Mouse (Mus musculus): ENCODE results near the gene Bhlhe40. TPM values are rescaled to one million over a fixed set of nuclear protein-coding genes. Genes with fewer than 3 reads are reported as not detected.

Bhlhe40 gene
- polyA plus RNA-seq, 1 experiment from 2014 or later, result 8.9 TPM

DNA sequence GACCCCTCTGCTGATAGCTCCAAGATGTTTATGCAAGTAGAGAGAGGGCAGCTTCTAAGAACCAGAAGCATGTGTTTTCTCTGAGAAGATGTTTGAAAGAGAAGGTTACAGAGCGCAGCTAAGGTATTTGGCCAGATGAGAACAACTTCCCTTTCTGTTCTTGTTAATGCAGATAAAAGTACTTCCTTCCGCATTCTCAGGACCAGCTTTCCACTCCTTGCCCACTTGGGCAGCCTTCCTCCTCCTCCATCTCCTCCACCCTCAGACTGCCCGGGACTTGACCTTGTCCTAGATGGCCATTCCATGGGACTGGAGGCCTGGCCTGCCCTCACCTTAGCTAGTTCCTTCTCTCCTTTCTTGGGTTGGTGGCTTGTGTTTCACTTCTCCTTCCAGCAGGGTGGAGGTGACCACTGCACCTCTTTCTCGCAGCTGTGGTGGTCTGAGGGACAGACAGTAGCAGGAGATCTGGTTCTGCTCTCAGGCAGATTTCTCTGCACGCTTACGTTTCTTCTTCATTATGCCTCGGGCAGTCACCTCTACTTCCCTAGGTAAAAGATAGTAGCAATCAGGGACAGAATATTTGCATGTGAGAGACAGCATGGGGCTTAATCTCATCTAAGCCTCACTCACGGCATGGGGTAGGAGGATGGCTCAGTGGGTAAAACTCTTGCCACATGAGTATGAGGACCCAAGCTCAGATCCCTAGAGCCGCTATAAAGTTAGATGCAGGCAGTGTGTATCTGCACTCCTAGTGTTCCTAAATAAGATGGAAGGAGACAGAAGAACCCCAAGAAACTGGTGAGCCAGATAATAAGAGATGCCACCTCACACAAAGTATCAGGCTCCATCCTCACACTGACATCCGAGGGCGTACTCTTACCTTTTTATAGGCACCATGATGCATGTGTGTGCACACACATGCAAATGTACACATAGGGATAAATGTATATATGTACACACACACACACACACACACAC lies 35.7 kb downstream of the Bhlhe40 start:
- Histone ChIP-seq H3K4me1 (ENCODE audit: control insufficient read depth, insufficient read depth, low read depth, low read length) (peaks cover 5% of the 10 kb centered on the region), H3K4me2 (ENCODE audit: low read length) (no peak overlapping the region), H3K36me3 (ENCODE audit: control insufficient read depth, insufficient read depth, low read length) (no peaks in the 10 kb centered on the region), H3K9ac (ENCODE audit: low read depth, low read length) (no peak overlapping the region), H3K27ac (ENCODE audit: low read depth, low read length) (no peak overlapping the region), H3K27me3 (replicated peaks; ENCODE audit: control insufficient read depth, insufficient read depth, low read length) (no peaks in the 10 kb centered on the region), H3K9me3 (ENCODE audit: control insufficient read depth, low read length) (no peaks in the 10 kb centered on the region), H3K4me3 (ENCODE audit: low read length) (no peak overlapping the region)
- no peak for ATAC-seq
- 85% methylated on average over 11 of the region's 11 CpGs for WGBS

DNA sequence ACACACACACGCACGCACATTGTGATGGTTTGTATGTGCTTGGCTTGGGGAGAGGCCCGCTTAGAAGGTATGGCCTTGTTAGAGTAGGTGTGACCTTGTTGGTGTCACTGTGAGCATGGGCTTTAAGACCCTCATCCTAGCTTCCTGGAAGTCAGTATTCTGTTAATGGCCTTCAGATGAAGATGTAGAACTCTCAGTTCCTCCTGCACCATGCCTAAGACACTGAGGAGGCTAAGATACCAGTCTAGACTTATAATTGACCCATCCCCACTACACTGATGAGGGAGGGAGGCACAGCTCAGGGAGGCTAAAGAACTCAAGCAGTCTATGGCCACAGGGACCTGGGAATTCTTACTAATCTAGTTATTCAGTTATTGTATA lies 36.4 kb downstream of the Bhlhe40 start:
- WGBS, result 93% methylated on average over 3 of the region's 3 CpGs
- no peaks in the 10 kb centered on the region for H3K27me3 ChIP-seq (replicated peaks; ENCODE audit: control insufficient read depth, insufficient read depth, low read length)
- no peaks in the 10 kb centered on the region for H3K36me3 ChIP-seq (ENCODE audit: control insufficient read depth, insufficient read depth, low read length)
- no peak overlapping the region for H3K9ac ChIP-seq (ENCODE audit: low read depth, low read length)
- no peaks in the 10 kb centered on the region for H3K9me3 ChIP-seq (ENCODE audit: control insufficient read depth, low read length)
- H3K4me3 ChIP-seq (ENCODE audit: low read length), result no peak overlapping the region
- no peak overlapping the region for H3K27ac ChIP-seq (ENCODE audit: low read depth, low read length)
- ATAC-seq, result no peak
- peaks cover 5% of the 10 kb centered on the region for H3K4me1 ChIP-seq (ENCODE audit: control insufficient read depth, insufficient read depth, low read depth, low read length)
- no peak overlapping the region for H3K4me2 ChIP-seq (ENCODE audit: low read length)

DNA sequence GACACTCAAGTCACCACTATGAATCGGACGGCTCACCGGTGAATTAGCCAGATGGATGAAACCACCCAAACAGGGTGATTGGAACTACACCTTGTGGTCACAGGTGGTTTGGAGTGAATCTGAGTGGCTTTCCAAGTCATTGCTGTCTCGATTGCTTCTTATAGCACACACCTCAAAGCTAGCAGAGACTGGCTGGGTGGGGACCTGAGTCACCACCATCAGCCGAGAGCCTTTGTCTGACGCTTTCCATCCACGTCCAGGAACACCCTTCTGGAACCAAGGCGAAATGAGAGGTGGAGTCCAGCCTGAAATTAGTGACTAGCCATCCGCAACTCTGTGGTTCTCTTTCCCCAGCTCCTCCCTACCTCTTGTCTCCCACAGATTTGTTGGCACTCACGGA lies 36.9 kb downstream of the Bhlhe40 start:
- no peak overlapping the region for H3K27ac ChIP-seq (ENCODE audit: low read depth, low read length)
- no peak for ATAC-seq
- no peak overlapping the region for H3K4me2 ChIP-seq (ENCODE audit: low read length)
- no peak overlapping the region for H3K4me3 ChIP-seq (ENCODE audit: low read length)
- peaks cover 5% of the 10 kb centered on the region for H3K4me1 ChIP-seq (ENCODE audit: control insufficient read depth, insufficient read depth, low read depth, low read length)
- H3K27me3 ChIP-seq (replicated peaks; ENCODE audit: control insufficient read depth, insufficient read depth, low read length), result no peaks in the 10 kb centered on the region
- no peaks in the 10 kb centered on the region for H3K36me3 ChIP-seq (ENCODE audit: control insufficient read depth, insufficient read depth, low read length)
- no peak overlapping the region for H3K9ac ChIP-seq (ENCODE audit: low read depth, low read length)
- no peaks in the 10 kb centered on the region for H3K9me3 ChIP-seq (ENCODE audit: control insufficient read depth, low read length)
- WGBS, result 95% methylated on average over 10 of the region's 10 CpGs

DNA sequence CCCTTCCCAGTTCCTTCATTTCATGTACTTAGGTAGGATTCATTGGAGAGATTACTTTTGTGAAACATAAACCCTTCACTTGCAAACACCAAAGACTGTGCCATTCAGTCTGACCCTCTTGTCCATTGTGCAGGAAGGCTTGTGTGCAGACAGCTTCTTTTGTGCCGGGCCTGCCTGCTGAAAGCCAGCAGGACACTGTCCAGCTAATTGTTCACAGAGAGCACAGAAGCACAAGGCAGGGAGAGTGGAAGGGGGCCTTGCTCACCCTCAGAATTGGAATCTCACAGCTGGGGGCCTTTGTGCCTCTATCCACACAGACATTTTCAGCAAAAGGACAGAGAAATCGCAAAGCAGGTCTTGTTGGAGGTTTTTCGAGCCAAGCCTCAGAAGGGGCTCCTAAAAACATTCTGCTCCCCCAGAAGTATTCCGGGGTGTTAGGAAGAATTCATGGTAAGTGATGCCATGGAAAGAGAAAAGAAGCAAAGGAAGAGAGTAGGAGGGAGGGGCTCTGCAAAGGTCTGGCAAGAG lies 38.0 kb downstream of the Bhlhe40 start:
- Histone ChIP-seq H3K4me3 (ENCODE audit: low read length) (no peak overlapping the region), H3K9ac (ENCODE audit: low read depth, low read length) (no peak overlapping the region), H3K27ac (ENCODE audit: low read depth, low read length) (no peak overlapping the region), H3K36me3 (ENCODE audit: control insufficient read depth, insufficient read depth, low read length) (no peaks in the 10 kb centered on the region), H3K4me1 (ENCODE audit: control insufficient read depth, insufficient read depth, low read depth, low read length) (peaks cover 5% of the 10 kb centered on the region), H3K4me2 (ENCODE audit: low read length) (no peak overlapping the region), H3K27me3 (replicated peaks; ENCODE audit: control insufficient read depth, insufficient read depth, low read length) (no peaks in the 10 kb centered on the region), H3K9me3 (ENCODE audit: control insufficient read depth, low read length) (no peaks in the 10 kb centered on the region)
- 19% methylated on average over 4 of the region's 4 CpGs for WGBS
- ATAC-seq, result no peak

DNA sequence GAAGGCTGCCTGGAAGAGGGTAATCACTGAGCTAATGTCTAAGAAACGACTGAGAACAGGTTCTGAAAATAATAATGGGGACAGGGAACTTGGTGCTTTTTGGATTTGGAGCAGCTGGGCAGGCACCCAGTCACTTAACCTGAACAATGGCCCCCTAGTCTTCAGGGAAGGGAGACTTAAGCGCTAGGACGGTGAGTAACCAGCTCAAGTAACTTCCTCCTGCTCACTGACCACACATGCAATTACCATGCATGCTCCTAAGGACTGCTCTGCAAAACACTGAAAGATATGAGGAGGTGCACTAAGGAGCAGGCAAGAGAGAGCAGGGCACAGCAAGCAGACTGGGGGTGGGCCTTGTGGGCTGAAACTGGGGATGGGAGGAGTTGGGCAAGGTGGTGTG lies 39.2 kb downstream of the Bhlhe40 start:
- no peak overlapping the region for H3K9ac ChIP-seq (ENCODE audit: low read depth, low read length)
- H3K36me3 ChIP-seq (ENCODE audit: control insufficient read depth, insufficient read depth, low read length), result no peaks in the 10 kb centered on the region
- no peak for ATAC-seq
- H3K4me1 ChIP-seq (ENCODE audit: control insufficient read depth, insufficient read depth, low read depth, low read length), result peaks cover 5% of the 10 kb centered on the region
- H3K27ac ChIP-seq (ENCODE audit: low read depth, low read length), result no peak overlapping the region
- no peak overlapping the region for H3K4me2 ChIP-seq (ENCODE audit: low read length)
- 79% methylated on average over 3 of the region's 3 CpGs for WGBS
- no peaks in the 10 kb centered on the region for H3K27me3 ChIP-seq (replicated peaks; ENCODE audit: control insufficient read depth, insufficient read depth, low read length)
- H3K4me3 ChIP-seq (ENCODE audit: low read length), result no peak overlapping the region
- no peaks in the 10 kb centered on the region for H3K9me3 ChIP-seq (ENCODE audit: control insufficient read depth, low read length)

DNA sequence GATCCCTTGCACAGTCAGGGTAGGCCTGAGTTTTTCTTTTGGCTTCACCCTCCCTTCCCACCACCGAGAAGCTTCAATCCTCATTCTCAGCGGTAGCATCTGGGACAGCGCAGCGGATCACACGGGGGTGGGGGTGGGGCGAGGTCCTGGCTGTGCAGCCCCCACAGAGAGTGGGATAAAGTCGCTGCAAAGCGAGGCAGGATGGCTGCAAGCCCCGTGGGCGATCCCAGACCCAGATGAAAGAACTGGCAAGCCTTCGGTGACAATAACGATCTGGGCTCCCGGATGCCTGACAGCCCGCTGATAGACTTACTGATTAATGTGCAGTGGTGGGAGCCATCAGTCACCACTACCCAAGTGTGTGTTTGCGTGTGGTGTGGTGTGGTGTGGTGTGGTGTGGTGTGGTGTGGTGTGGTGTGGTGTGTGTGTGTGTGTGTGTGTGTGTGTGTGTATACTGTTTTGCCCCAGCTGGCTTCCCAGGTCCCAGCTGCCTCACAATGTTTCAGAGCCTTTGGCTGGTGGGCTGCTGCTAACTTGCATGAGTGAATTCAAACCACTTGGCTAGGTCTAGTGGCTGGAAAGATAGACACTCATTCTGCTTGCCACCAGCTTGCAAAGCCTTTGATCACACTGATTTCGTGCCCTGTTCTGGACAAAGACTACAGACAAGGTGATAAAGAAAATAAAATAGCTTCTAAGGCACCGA lies 40.4 kb downstream of the Bhlhe40 start:
- Histone ChIP-seq H3K36me3 (ENCODE audit: control insufficient read depth, insufficient read depth, low read length) (no peaks in the 10 kb centered on the region), H3K9ac (ENCODE audit: low read depth, low read length) (peak overlapping the region; percentile 45), H3K4me2 (ENCODE audit: low read length) (peak overlapping the region; percentile 46), H3K27me3 (replicated peaks; ENCODE audit: control insufficient read depth, insufficient read depth, low read length) (no peaks in the 10 kb centered on the region), H3K4me3 (ENCODE audit: low read length) (no peak overlapping the region), H3K9me3 (ENCODE audit: control insufficient read depth, low read length) (no peaks in the 10 kb centered on the region), H3K27ac (ENCODE audit: low read depth, low read length) (0 out of 2 replicates have a peak overlapping the region, but pooled peaks have one; percentile 34), H3K4me1 (ENCODE audit: control insufficient read depth, insufficient read depth, low read depth, low read length) (peaks cover 5% of the 10 kb centered on the region)
- peak; percentile 72 for ATAC-seq
- 13% methylated on average over 17 of the region's 17 CpGs for WGBS

GRCm38 (mm10) chr6:108702648-108703047 lies 42.2 kb downstream of the Bhlhe40 start:
- WGBS, result 39% methylated on average over 3 of the region's 3 CpGs
- Histone ChIP-seq H3K4me2 (ENCODE audit: low read length) (no peak overlapping the region), H3K27me3 (replicated peaks; ENCODE audit: control insufficient read depth, insufficient read depth, low read length) (no peaks in the 10 kb centered on the region), H3K4me3 (ENCODE audit: low read length) (no peak overlapping the region), H3K27ac (ENCODE audit: low read depth, low read length) (no peak overlapping the region), H3K36me3 (ENCODE audit: control insufficient read depth, insufficient read depth, low read length) (no peaks in the 10 kb centered on the region), H3K4me1 (ENCODE audit: control insufficient read depth, insufficient read depth, low read depth, low read length) (peaks cover 5% of the 10 kb centered on the region), H3K9ac (ENCODE audit: low read depth, low read length) (no peak overlapping the region), H3K9me3 (ENCODE audit: control insufficient read depth, low read length) (no peaks in the 10 kb centered on the region)
- ATAC-seq, result no peak

- no peaks in the 10 kb centered on the region for H3K36me3 ChIP-seq (ENCODE audit: control insufficient read depth, insufficient read depth, low read length)
- H3K4me3 ChIP-seq (ENCODE audit: low read length), result no peak overlapping the region
- no peak overlapping the region for H3K27ac ChIP-seq (ENCODE audit: low read depth, low read length)
- H3K4me2 ChIP-seq (ENCODE audit: low read length), result no peak overlapping the region
- no peaks in the 10 kb centered on the region for H3K9me3 ChIP-seq (ENCODE audit: control insufficient read depth, low read length)
- H3K4me1 ChIP-seq (ENCODE audit: control insufficient read depth, insufficient read depth, low read depth, low read length), result peaks cover 5% of the 10 kb centered on the region
- no peak for ATAC-seq
- WGBS, result 89% methylated on average over 1 of the region's 1 CpGs
- no peaks in the 10 kb centered on the region for H3K27me3 ChIP-seq (replicated peaks; ENCODE audit: control insufficient read depth, insufficient read depth, low read length)
- H3K9ac ChIP-seq (ENCODE audit: low read depth, low read length), result no peak overlapping the region
Observed at GRCm38 (mm10) chr6:108703085-108703484, 42.7 kb downstream of the Bhlhe40 start.

All from hindbrain, embryonic 16.5 days (tissue).